Mouse (Mus musculus) heart, postnatal 0 days (tissue): ENCODE measurements around the gene Pdpn. TPM values are rescaled to one million over a fixed set of nuclear protein-coding genes. Genes with fewer than 3 reads are reported as not detected.
A peak's percentile ranks its signal among the peaks of the same experiment; 100 is the strongest.

Source experiments
- ATAC-seq: fragments of 200-750 bp; cut with Nextera tagmentation; 2 replicates; pipeline ENCODE4 v1.8.0; 2017; ENCODE audit warnings: low read depth, moderate number of reproducible peaks, moderate library complexity; ENCODE audit not compliant: insufficient read depth
- DNase-seq: peaks from one replicate; pipeline ENCODE4 v3.0.0-alpha.2; 2016; ENCODE audit warnings: low spot score
- H3K27ac ChIP-seq: fragments of 300-500 bp; sonication (generic); 2 replicates; pipeline ENCODE4 v1.5.1; 2014; ENCODE audit warnings: low read depth, mild to moderate bottlenecking
- H3K27me3 ChIP-seq: fragments of 300-500 bp; sonication (generic); 2 replicates; pipeline ENCODE4 v1.6.1; 2014; ENCODE audit warnings: low read length, mixed read lengths; ENCODE audit not compliant: control insufficient read depth, insufficient read depth
- H3K36me3 ChIP-seq: fragments of 300-500 bp; sonication (generic); replicated peaks from 2 replicates; pipeline ENCODE4 v1.6.1; 2014; ENCODE audit warnings: low read length, mixed read lengths; ENCODE audit not compliant: control insufficient read depth, insufficient read depth
- H3K4me1 ChIP-seq: fragments of 300-500 bp; sonication (generic); 2 replicates; pipeline ENCODE4 v1.6.1; 2014; ENCODE audit warnings: antibody characterized with exemption; ENCODE audit not compliant: control insufficient read depth, insufficient read depth
- H3K4me2 ChIP-seq: fragments of 300-500 bp; sonication (generic); 2 replicates; pipeline ENCODE4 v1.6.1; 2014; ENCODE audit warnings: low read depth, mild to moderate bottlenecking, low read length, moderate library complexity
- H3K4me3 ChIP-seq: fragments of 300-500 bp; sonication (generic); 2 replicates; pipeline ENCODE4 v1.5.1; 2014; ENCODE audit warnings: low read depth, low read length
- H3K9ac ChIP-seq: fragments of 300-500 bp; sonication (generic); replicated peaks from 2 replicates; pipeline ENCODE4 v1.6.1; 2014; ENCODE audit warnings: low read depth, low read length, mixed read lengths
- H3K9me3 ChIP-seq: fragments of 300-500 bp; sonication (generic); replicated peaks from 2 replicates; pipeline ENCODE4 v1.6.1; 2016; ENCODE audit warnings: low read length; ENCODE audit not compliant: control insufficient read depth
- CTCF ChIP-seq: IDR thresholded peaks from 2 replicates; pipeline ENCODE4 v1.5.1; 2016; ENCODE audit warnings: antibody characterized with exemption, control low read depth, low read depth
- EP300 ChIP-seq: IDR thresholded peaks from 2 replicates; pipeline ENCODE4 v1.6.1; 2016; ENCODE audit warnings: antibody characterized with exemption, low read depth
- WGBS: fragments of 180-500 bp; shearing (Covaris S2); extraction: QIAGEN DNeasy Blood & Tissue Kit; methylation state at CpG from one replicate; pipeline ENCODE4 v1.1.7; 2014; 5-methylcytosine and 5-hydroxymethylcytosine counted together
- polyA plus RNA-seq: library from polyadenylated mRNA; unstranded; fragments of >200 nt; fragmentation: Nextera tagmentation; extraction: Ambion mirVana; gene quantifications from 2 replicates; pipeline ENCODE4 v1.2.1, GENCODE M21; 2015
- total RNA-seq: library from RNA; depleted of rRNA; stranded (reverse); fragments of >200 nt; gene quantifications from 2 replicates; pipeline ENCODE4 v1.2.3, GENCODE M21; 2014; ENCODE audit warnings: low replicate concordance

Pdpn gene
- total and polyA plus RNA-seq, 2 experiments from 2014 or later: 6.8 to 13.6 TPM

- Histone ChIP-seq H3K4me3 (no peak overlapping the region), H3K9me3 (no peaks in the 10 kb centered on the region), H3K27me3 (no peaks in the 10 kb centered on the region), H3K27ac (no peak overlapping the region), H3K36me3 (no peaks in the 10 kb centered on the region), H3K4me1 (no peaks in the 10 kb centered on the region), H3K4me2 (no peak overlapping the region), H3K9ac (no peak overlapping the region)
- TF ChIP-seq EP300: no peak
- no peak for DNase-seq
- WGBS: 61% methylated on average over 6 of the region's 6 CpGs
- ATAC-seq: no peak
These were observed 10.9 kb downstream of the Pdpn start for GRCm38 (mm10) chr4:143288473-143288872.

GRCm38 (mm10) chr4:143287065-143287464 is 12.3 kb downstream of the Pdpn start:
- Histone ChIP-seq H3K4me3 (no peak overlapping the region), H3K4me1 (no peaks in the 10 kb centered on the region), H3K9ac (no peak overlapping the region), H3K9me3 (no peaks in the 10 kb centered on the region), H3K27me3 (no peaks in the 10 kb centered on the region), H3K36me3 (no peaks in the 10 kb centered on the region), H3K27ac (no peak overlapping the region), H3K4me2 (no peak overlapping the region)
- 79% methylated on average over 4 of the region's 4 CpGs for WGBS
- no peak for TF ChIP-seq EP300
- TF ChIP-seq CTCF: no peak
- DNase-seq (no peak), ATAC-seq (no peak)

- ATAC-seq: no peak
- DNase-seq: no peak
- H3K27ac ChIP-seq: peak overlapping the region; percentile 35; the same call in 1 of the 2 replicates
- H3K27me3 ChIP-seq: no peaks in the 10 kb centered on the region
- no peaks in the 10 kb centered on the region for H3K36me3 ChIP-seq
- H3K4me3 ChIP-seq: no peak overlapping the region
- peak; percentile 38 for TF ChIP-seq CTCF
- no peak for TF ChIP-seq EP300
- H3K9me3 ChIP-seq: no peaks in the 10 kb centered on the region; the same call in 1 of the 2 replicates
- 85% methylated on average over 3 of the region's 3 CpGs for WGBS
- no peak overlapping the region for H3K9ac ChIP-seq
- no peak overlapping the region for H3K4me2 ChIP-seq
- H3K4me1 ChIP-seq: no peaks in the 10 kb centered on the region
These were observed 19.2 kb downstream of the Pdpn start for GRCm38 (mm10) chr4:143280166-143280565.

- Histone ChIP-seq H3K4me3 (no peak overlapping the region), H3K27ac (peak overlapping the region; percentile 35; the same call in 1 of the 2 replicates), H3K9me3 (no peaks in the 10 kb centered on the region; the same call in 1 of the 2 replicates), H3K27me3 (no peaks in the 10 kb centered on the region), H3K4me2 (no peak overlapping the region), H3K4me1 (no peaks in the 10 kb centered on the region), H3K36me3 (no peaks in the 10 kb centered on the region), H3K9ac (no peak overlapping the region)
- TF ChIP-seq EP300 (no peak), CTCF (no peak)
- ATAC-seq (peak; percentile 41; the same call in 1 of the 2 replicates), DNase-seq (peak; percentile 29)
- 44% methylated on average over 12 of the region's 12 CpGs for WGBS
These were observed 19.7 kb downstream of the Pdpn start for GRCm38 (mm10) chr4:143279661-143280060.

GRCm38 (mm10) chr4:143279016-143279415 is 20.3 kb downstream of the Pdpn start:
- H3K4me1 ChIP-seq: no peaks in the 10 kb centered on the region

GRCm38 (mm10) chr4:143278429-143278871 is 20.9 kb downstream of the Pdpn start:
- Histone ChIP-seq H3K4me3 (no peak overlapping the region), H3K27ac (0 out of 2 replicates have a peak overlapping the region, but pooled peaks have one; percentile 20), H3K9me3 (no peaks in the 10 kb centered on the region; the same call in 1 of the 2 replicates), H3K9ac (no peak overlapping the region), H3K36me3 (no peaks in the 10 kb centered on the region), H3K4me1 (no peaks in the 10 kb centered on the region), H3K4me2 (peak overlapping the region; percentile 6; the same call in 1 of the 2 replicates), H3K27me3 (no peaks in the 10 kb centered on the region)
- no peak for TF ChIP-seq CTCF
- no peak for TF ChIP-seq EP300
- peak; percentile 54 for DNase-seq
- WGBS: 42% methylated on average over 14 of the region's 14 CpGs
- ATAC-seq: peak; percentile 36; the same call in 1 of the 2 replicates

More at GRCm38 (mm10) chr4:143279016-143279415, 20.3 kb downstream of the Pdpn start:
- Histone ChIP-seq H3K27me3 (no peaks in the 10 kb centered on the region), H3K9ac (no peak overlapping the region), H3K36me3 (no peaks in the 10 kb centered on the region), H3K27ac (0 out of 2 replicates have a peak overlapping the region, but pooled peaks have one; percentile 11), H3K4me3 (no peak overlapping the region), H3K4me2 (no peak overlapping the region), H3K9me3 (no peaks in the 10 kb centered on the region; the same call in 1 of the 2 replicates)
- TF ChIP-seq EP300 (no peak), CTCF (no peak)
- ATAC-seq (no peak), DNase-seq (no peak)
- 87% methylated on average over 5 of the region's 5 CpGs for whole genome bisulfite sequencing
